Mouse (Mus musculus) E14TG2a.4 (cell line): ENCODE data around the gene Chrm3.

ENCODE experiments used
- CTCF ChIP-seq: conservative IDR thresholded peaks from 2 replicates; pipeline ENCODE4 v1.5.1; 2014; ENCODE audit warnings: low read length
- NANOG ChIP-seq: IDR thresholded peaks from 2 replicates; pipeline ENCODE4 v1.6.1; 2014; ENCODE audit warnings: borderline replicate concordance, low read length, mixed read lengths
- POU5F1 ChIP-seq: IDR thresholded peaks from 2 replicates; pipeline ENCODE4 v1.6.1; 2014; ENCODE audit warnings: low read length, borderline replicate concordance

GRCm38 (mm10) chr13:10199206-10199956 is 161.3 kb downstream of the Chrm3 start:
- TF ChIP-seq CTCF, result no peak
- no peak for TF ChIP-seq POU5F1
- TF ChIP-seq NANOG, result no peak
